Mouse (Mus musculus) stomach, postnatal 0 days (tissue): ENCODE data around the gene Ntm.

ENCODE experiments used
- CTCF ChIP-seq: IDR thresholded peaks from 2 replicates; pipeline ENCODE4 v1.5.1; 2016; ENCODE audit warnings: antibody characterized with exemption, low read depth, mild to moderate bottlenecking, moderate library complexity
- EP300 ChIP-seq: optimal IDR thresholded peaks from 2 replicates; pipeline ENCODE3; 2016; ENCODE audit warnings: antibody characterized with exemption

- no peak for TF ChIP-seq CTCF
- TF ChIP-seq EP300 = no peak
These were observed 573.7 kb downstream of the Ntm start for GRCm38 (mm10) chr9:29389224-29389623.
